Mouse (Mus musculus) CH12.LX (cell line): ENCODE data around the gene Trip4. TPM values are rescaled to one million over a fixed set of nuclear protein-coding genes. Genes with fewer than 3 reads are reported as not detected.

Experiments
- DNase-seq: peaks from one replicate; pipeline ENCODE4 v3.0.0-alpha.2; 2013; ENCODE audit errors: extremely low read depth
- H3K27ac ChIP-seq: 2 replicates; pipeline ENCODE4 v1.5.1; 2012; ENCODE audit warnings: low read depth, mild to moderate bottlenecking, control low read depth, moderate library complexity; ENCODE audit not compliant: insufficient read depth
- H3K27me3 ChIP-seq: replicated peaks from 2 replicates; pipeline ENCODE3; 2012; ENCODE audit warnings: inconsistent platforms
- H3K36me3 ChIP-seq, 2 experiments: replicated peaks in 1 of 2; 2 replicates each; pipeline versions ENCODE3 to v1.6.1; 2012; ENCODE audit warnings: inconsistent platforms in 1 of 2, low read length in 1 of 2, mild to moderate bottlenecking in 1 of 2, mixed read lengths in 1 of 2, moderate library complexity in 1 of 2; ENCODE audit not compliant: control insufficient read depth in 1 of 2, insufficient read depth in 1 of 2
- H3K4me1 ChIP-seq, 2 experiments: 2 replicates each; pipeline ENCODE4 v1.6.1; 2012; ENCODE audit warnings: inconsistent platforms in 1 of 2, moderate library complexity in 1 of 2; ENCODE audit not compliant: insufficient read depth in 2 of 2, control insufficient read depth in 1 of 2
- H3K4me2 ChIP-seq: 2 replicates; pipeline ENCODE4 v1.6.1; 2012; ENCODE audit warnings: low read depth, mild to moderate bottlenecking, control low read depth; ENCODE audit not compliant: poor library complexity, insufficient read depth, severe bottlenecking
- H3K4me3 ChIP-seq, 3 experiments: fragments of 150-350 bp in 1 of 3; sonication (generic) in 1 of 3; replicated peaks in 1 of 3; 2 replicates each; pipeline versions ENCODE3 to v1.5.1; 2011 to 2012; ENCODE audit warnings: low read depth in 2 of 3, low read length in 2 of 3, mild to moderate bottlenecking in 2 of 3, moderate library complexity in 2 of 3, control low read depth in 1 of 3, improper control_type of control experiment in 1 of 3, inconsistent platforms in 1 of 3, mixed read lengths in 1 of 3; ENCODE audit not compliant: poor library complexity in 1 of 3
- H3K79me2 ChIP-seq: replicated peaks from 2 replicates; pipeline ENCODE4 v1.6.1; 2012; ENCODE audit warnings: mild to moderate bottlenecking, moderate library complexity; ENCODE audit not compliant: control insufficient read depth, poor library complexity, insufficient read depth, severe bottlenecking; ENCODE audit errors: extremely low read depth
- H3K9ac ChIP-seq: 2 replicates; pipeline ENCODE4 v1.6.1; 2012; ENCODE audit warnings: low read depth, mild to moderate bottlenecking, control low read depth, moderate library complexity; ENCODE audit not compliant: insufficient read depth
- H3K9me3 ChIP-seq: replicated peaks from 2 replicates; pipeline ENCODE3; 2012; ENCODE audit warnings: low read length, inconsistent platforms, mixed read lengths
- CHD2 ChIP-seq: IDR thresholded peaks from 2 replicates; pipeline ENCODE4 v1.6.1; 2011; ENCODE audit warnings: low read length, improper control_type of control experiment
- E2F4 ChIP-seq: IDR thresholded peaks from 2 replicates; pipeline ENCODE4 v1.6.1; 2011; ENCODE audit warnings: low read depth, low read length, improper control_type of control experiment; ENCODE audit not compliant: insufficient replicate concordance
- GABPA ChIP-seq: IDR thresholded peaks from 2 replicates; pipeline ENCODE4 v1.6.1; 2012; ENCODE audit warnings: low read depth, low read length, improper control_type of control experiment, inconsistent platforms; ENCODE audit not compliant: insufficient replicate concordance
- IRF4 ChIP-seq: IDR thresholded peaks from 2 replicates; pipeline ENCODE4 v1.6.1; 2014; ENCODE audit warnings: low read depth, mild to moderate bottlenecking, inconsistent platforms, low read length, improper control_type of control experiment
- MYC ChIP-seq: IDR thresholded peaks from 2 replicates; pipeline ENCODE4 v1.6.1; 2011; ENCODE audit warnings: low read depth, mild to moderate bottlenecking, improper control_type of control experiment, low read length
- NRF1 ChIP-seq: IDR thresholded peaks from 2 replicates; pipeline ENCODE4 v1.6.1; 2014; ENCODE audit warnings: low read depth, mild to moderate bottlenecking, inconsistent platforms, low read length, improper control_type of control experiment, moderate library complexity
- PAX5 ChIP-seq: IDR thresholded peaks from 2 replicates; pipeline ENCODE4 v1.6.1; 2012; ENCODE audit warnings: low read length, inconsistent platforms, mixed read lengths
- POLR2AphosphoS2 ChIP-seq: IDR thresholded peaks from 2 replicates; pipeline ENCODE4 v1.6.1; 2011; ENCODE audit warnings: low read depth, low read length, improper control_type of control experiment
- SIN3A ChIP-seq: IDR thresholded peaks from 2 replicates; pipeline ENCODE4 v1.6.1; 2012; ENCODE audit warnings: low read length, improper control_type of control experiment, inconsistent platforms
- TCF12 ChIP-seq: IDR thresholded peaks from 2 replicates; pipeline ENCODE4 v1.6.1; 2014; ENCODE audit warnings: low read depth, mild to moderate bottlenecking, inconsistent platforms, low read length, improper control_type of control experiment
- ZKSCAN1 ChIP-seq: IDR thresholded peaks from 2 replicates; pipeline ENCODE4 v1.6.1; 2012; ENCODE audit warnings: low read depth, inconsistent platforms, low read length, improper control_type of control experiment, borderline replicate concordance
- ZMIZ1 ChIP-seq: IDR thresholded peaks from 2 replicates; pipeline ENCODE4 v1.6.1; 2012; ENCODE audit warnings: low read depth, mild to moderate bottlenecking, inconsistent platforms, low read length, improper control_type of control experiment
- ZNF384 ChIP-seq: IDR thresholded peaks from 2 replicates; pipeline ENCODE4 v1.6.1; 2012; ENCODE audit warnings: low read depth, low read length, improper control_type of control experiment, inconsistent platforms
- dilution Hi-C: fragments of 300-500 bp; cut with MboI; formaldehyde crosslinking; loops from 2 replicates; pipeline ENCODE4 v1.14.3; 2020; ENCODE audit warnings: low sequenced_read_pairs; ENCODE audit not compliant: extremely low pct_unique_long_range_greater_than_20kb, extremely low pct_ligation_motif_present
- in situ Hi-C: fragments of 300-500 bp; cut with MboI; formaldehyde crosslinking; loops from 3 replicates; pipeline ENCODE4 v1.14.3; 2019; ENCODE audit warnings: low sequenced_read_pairs, low pct_ligation_motif_present, low pct_unique_long_range_greater_than_20kb, mixed read lengths
- polyA plus RNA-seq: library from polyadenylated mRNA; unstranded; fragments of >175 nt; gene quantifications from 2 replicates; pipeline ENCODE4 v1.2.1, GENCODE M21; 2012; ENCODE audit warnings: low read depth; ENCODE audit not compliant: insufficient read length
- total RNA-seq, 2 experiments: library from RNA; depleted of rRNA; stranded (reverse); fragments of 300-350 nt in 1 of 2; fragments of >200 nt in 1 of 2; gene quantifications; 2 replicates each; pipeline ENCODE4 v1.2.3; 2012 to 2014

The Trip4 gene
- total and polyA plus RNA-seq, 3 experiments, result 12.0 to 15.4 (median 14.4) TPM

DNA sequence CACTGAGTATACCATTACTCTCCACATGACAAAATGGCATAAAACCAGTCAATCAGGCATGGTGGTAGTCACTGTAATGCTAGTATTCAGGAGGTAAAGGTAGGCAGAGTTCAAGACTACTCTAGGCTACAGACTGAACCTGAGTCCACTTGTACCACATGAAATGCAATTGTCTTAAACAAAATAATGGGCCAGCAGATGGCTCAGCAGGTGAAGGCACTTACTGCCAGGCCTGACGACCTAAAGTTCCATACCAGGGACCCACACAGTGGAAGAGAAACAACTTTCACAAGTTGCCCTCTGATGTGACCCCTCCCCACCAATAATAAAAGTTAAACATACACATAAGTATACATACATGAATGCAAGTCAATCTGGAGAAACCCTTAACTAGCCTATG lies 100.8 kb downstream of the Trip4 start:
- H3K4me1 ChIP-seq, result no peaks in the 10 kb centered on the region; a peak in 1 of 4 replicates
- dilution Hi-C loops (no loop called here), in situ Hi-C loops (no loop called here)
- H3K36me3 ChIP-seq, result peaks cover 0 to 12% of the 10 kb centered on the region in 2 experiments
- H3K27ac ChIP-seq, result no peak overlapping the region
- no peak for DNase-seq
- H3K4me3 ChIP-seq, result no peak overlapping the region
- no peak overlapping the region for H3K9ac ChIP-seq
- TF ChIP-seq ZNF384, result no peak
- TF ChIP-seq NRF1, result no peak
- TF ChIP-seq ZKSCAN1, result no peak
- no peak for TF ChIP-seq POLR2AphosphoS2
- TF ChIP-seq CHD2, result no peak
- no peak for TF ChIP-seq TCF12
- TF ChIP-seq ZMIZ1, result no peak
- no peak for TF ChIP-seq GABPA
- TF ChIP-seq MYC, result no peak
- no peak overlapping the region for H3K4me2 ChIP-seq
- peaks cover 9% of the 10 kb centered on the region; the same call in 1 of the 2 replicates for H3K79me2 ChIP-seq
- no peaks in the 10 kb centered on the region for H3K9me3 ChIP-seq
- no peaks in the 10 kb centered on the region for H3K27me3 ChIP-seq

DNA sequence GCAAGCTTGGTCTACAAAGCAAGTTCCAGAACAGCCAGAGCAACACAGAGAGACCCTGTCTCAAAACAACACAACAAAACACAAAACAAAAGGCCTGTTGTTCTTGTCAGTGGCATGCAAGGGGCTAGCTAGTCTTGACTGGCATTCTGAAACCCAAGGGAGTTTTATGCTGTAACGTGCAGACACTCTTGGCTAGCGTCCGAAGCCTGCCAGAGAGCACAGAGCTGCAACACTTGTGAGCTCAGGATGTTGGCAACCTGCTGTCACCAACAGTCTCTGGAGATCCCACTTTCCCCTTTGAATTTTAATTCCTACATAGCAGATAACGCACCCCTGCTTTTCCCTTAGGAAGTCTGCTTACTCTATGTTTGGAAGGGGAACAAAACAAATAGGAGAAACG lies 101.3 kb downstream of the Trip4 start:
- dilution Hi-C loops, result no loop called here
- Histone ChIP-seq H3K36me3 (peaks cover 0 to 12% of the 10 kb centered on the region in 2 experiments), H3K4me3 (no peak overlapping the region), H3K4me2 (no peak overlapping the region), H3K9ac (no peak overlapping the region), H3K27me3 (no peaks in the 10 kb centered on the region), H3K79me2 (peaks cover 11% of the 10 kb centered on the region; the same call in 1 of the 2 replicates), H3K27ac (no peak overlapping the region), H3K4me1 (no peaks in the 10 kb centered on the region; a peak in 1 of 4 replicates), H3K9me3 (no peaks in the 10 kb centered on the region)
- TF ChIP-seq POLR2AphosphoS2 (no peak), NRF1 (no peak), ZKSCAN1 (no peak), PAX5 (no peak), IRF4 (no peak)
- in situ Hi-C loops, result no loop called here
- no peak for DNase-seq

DNA sequence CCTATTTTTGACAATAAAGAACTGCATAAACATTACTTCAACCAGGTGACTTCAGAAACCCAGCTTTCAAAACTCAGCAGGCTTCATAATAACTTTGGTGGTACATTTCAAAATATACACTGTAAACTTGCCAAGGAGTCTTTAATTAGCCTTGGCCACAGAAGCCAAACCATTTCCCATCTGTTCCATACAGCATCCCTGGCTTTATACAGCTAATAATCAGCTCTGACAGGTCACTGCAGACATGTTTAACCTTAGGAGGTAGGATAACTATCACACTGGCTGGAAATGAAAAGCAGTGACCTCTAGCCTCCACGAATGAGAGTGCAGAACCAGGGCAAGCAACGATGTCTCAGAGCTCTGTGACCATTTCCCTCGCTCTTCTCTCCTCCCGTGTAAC lies 108.8 kb downstream of the Trip4 start:
- no peak for TF ChIP-seq GABPA
- TF ChIP-seq E2F4, result no peak
- no peak for TF ChIP-seq SIN3A
- TF ChIP-seq CHD2, result no peak
- in situ Hi-C loops, result no loop called here
- DNase-seq, result no peak
- H3K9ac ChIP-seq, result no peak overlapping the region
- H3K9me3 ChIP-seq, result no peaks in the 10 kb centered on the region
- H3K4me1 ChIP-seq, result no peaks in the 10 kb centered on the region; a peak in 1 of 4 replicates
- H3K4me3 ChIP-seq, result no peak overlapping the region
- 0 out of 2 replicates have a peak, but pooled peaks cover 2% of the 10 kb centered on the region for H3K79me2 ChIP-seq
- H3K36me3 ChIP-seq, result peaks cover 5 to 12% of the 10 kb centered on the region in 2 experiments
- no peak overlapping the region for H3K4me2 ChIP-seq
- H3K27ac ChIP-seq, result no peak overlapping the region
- H3K27me3 ChIP-seq, result no peaks in the 10 kb centered on the region
- dilution Hi-C loops, result no loop called here
